Mouse (Mus musculus) stomach, embryonic 16.5 days (tissue): ENCODE data around the gene Rapgefl1. TPM values are rescaled to one million over a fixed set of nuclear protein-coding genes. Genes with fewer than 3 reads are reported as not detected.

ENCODE experiments used
- ATAC-seq: fragments of 200-750 bp; cut with Nextera tagmentation; 2 replicates; pipeline ENCODE4 v1.8.0; 2017; ENCODE audit warnings: moderate number of reproducible peaks, moderate TSS enrichment; ENCODE audit not compliant: insufficient read depth, low FRiP score
- H3K27ac ChIP-seq: fragments of 300-500 bp; sonication (generic); 2 replicates; pipeline ENCODE4 v1.5.1; 2014; ENCODE audit warnings: low read length
- H3K27me3 ChIP-seq: fragments of 300-500 bp; sonication (generic); 2 replicates; pipeline ENCODE4 v1.6.1; 2014; ENCODE audit warnings: low read length, control low read depth, mixed read lengths; ENCODE audit not compliant: control insufficient read depth, insufficient read depth
- H3K36me3 ChIP-seq: fragments of 300-500 bp; sonication (generic); 2 replicates; pipeline ENCODE4 v1.6.1; 2014; ENCODE audit warnings: low read length; ENCODE audit not compliant: control insufficient read depth, insufficient read depth
- H3K4me1 ChIP-seq: fragments of 300-500 bp; sonication (generic); 2 replicates; pipeline ENCODE4 v1.6.1; 2014; ENCODE audit warnings: low read length, control low read depth, mixed read lengths; ENCODE audit not compliant: control insufficient read depth, insufficient read depth
- H3K4me2 ChIP-seq: fragments of 300-500 bp; sonication (generic); 2 replicates; pipeline ENCODE4 v1.6.1; 2014; ENCODE audit warnings: low read depth, low read length, mixed read lengths
- H3K4me3 ChIP-seq: fragments of 300-500 bp; sonication (generic); replicated peaks from 2 replicates; pipeline ENCODE4 v1.5.1; 2014; ENCODE audit warnings: mild to moderate bottlenecking, low read length
- H3K9ac ChIP-seq: fragments of 300-500 bp; sonication (generic); 2 replicates; pipeline ENCODE4 v1.6.1; 2014; ENCODE audit warnings: low read length
- H3K9me3 ChIP-seq: fragments of 300-500 bp; sonication (generic); replicated peaks from 2 replicates; pipeline ENCODE4 v1.6.1; 2016; ENCODE audit warnings: low read length, control low read depth; ENCODE audit not compliant: control insufficient read depth
- WGBS: fragments of 180-500 bp; shearing (Covaris S2); extraction: QIAGEN DNeasy Blood & Tissue Kit; methylation state at CpG from one replicate; pipeline ENCODE4 v1.1.7; 2014; 5-methylcytosine and 5-hydroxymethylcytosine counted together
- polyA plus RNA-seq: library from polyadenylated mRNA; unstranded; fragments of >200 nt; fragmentation: Nextera tagmentation; extraction: Ambion mirVana; gene quantifications from 2 replicates; pipeline ENCODE4 v1.2.1, GENCODE M21; 2015

The Rapgefl1 gene
- polyA plus RNA-seq = 6.5 and 7.8 TPM in 2 replicates

- no peaks in the 10 kb centered on the region for H3K27me3 ChIP-seq
- peak; percentile 91 for ATAC-seq
- H3K36me3 ChIP-seq = 0 out of 2 replicates have a peak, but pooled peaks cover 10% of the 10 kb centered on the region
- no peaks in the 10 kb centered on the region for H3K9me3 ChIP-seq
- peak within 1 kb of the TSS; percentile 99 for H3K4me2 ChIP-seq
- H3K27ac ChIP-seq = peak within 1 kb of the TSS; percentile 86
- peak within 1 kb of the TSS; percentile 82 for H3K4me3 ChIP-seq
- under 1% methylated on average over 43 of the region's 48 CpGs for WGBS
- peak within 1 kb of the TSS; percentile 89 for H3K9ac ChIP-seq
- peaks cover 14% of the 10 kb centered on the region; the same call in 1 of the 2 replicates for H3K4me1 ChIP-seq
Measured at GRCm38 (mm10) chr11:98836651-98837141, at the start of gene Rapgefl1. Rapgefl1 (plus strand) TSS chr11:98836785.

- H3K9me3 ChIP-seq = no peaks in the 10 kb centered on the region
- 0 out of 2 replicates have a peak overlapping the region, but pooled peaks have one; percentile 6 for H3K4me3 ChIP-seq
- H3K4me1 ChIP-seq = peaks cover 55% of the 10 kb centered on the region
- peak overlapping the region; percentile 49; the same call in 1 of the 2 replicates for H3K4me2 ChIP-seq
- 26% methylated on average over 7 of the region's 7 CpGs for WGBS
- H3K27me3 ChIP-seq = no peaks in the 10 kb centered on the region
- peak overlapping the region; percentile 78 for H3K27ac ChIP-seq
- H3K36me3 ChIP-seq = no peaks in the 10 kb centered on the region
- no peak for ATAC-seq
- peak overlapping the region; percentile 42; the same call in 1 of the 2 replicates for H3K9ac ChIP-seq
Measured at GRCm38 (mm10) chr11:98787229-98787628, 49.4 kb upstream of the Rapgefl1 start.

GRCm38 (mm10) chr11:98787691-98788090 is 48.9 kb upstream of the Rapgefl1 start:
- no peak overlapping the region for H3K4me3 ChIP-seq
- WGBS = 85% methylated on average over 1 of the region's 1 CpGs
- H3K4me2 ChIP-seq = no peak overlapping the region
- no peak for ATAC-seq
- H3K9me3 ChIP-seq = no peaks in the 10 kb centered on the region
- no peaks in the 10 kb centered on the region for H3K36me3 ChIP-seq
- H3K4me1 ChIP-seq = peaks cover 53% of the 10 kb centered on the region
- H3K27ac ChIP-seq = peak overlapping the region; percentile 78
- 0 out of 2 replicates have a peak overlapping the region, but pooled peaks have one; percentile 42 for H3K9ac ChIP-seq
- H3K27me3 ChIP-seq = no peaks in the 10 kb centered on the region

GRCm38 (mm10) chr11:98788139-98788538 is 48.4 kb upstream of the Rapgefl1 start:
- H3K4me2 ChIP-seq = no peak overlapping the region; the same call in 1 of the 2 replicates
- no peaks in the 10 kb centered on the region for H3K27me3 ChIP-seq
- no peaks in the 10 kb centered on the region for H3K9me3 ChIP-seq
- no peak overlapping the region for H3K4me3 ChIP-seq
- H3K27ac ChIP-seq = peak overlapping the region; percentile 82
- no peak for ATAC-seq
- peak overlapping the region; percentile 63; the same call in 1 of the 2 replicates for H3K9ac ChIP-seq
- 91% methylated on average over 5 of the region's 5 CpGs for WGBS
- H3K4me1 ChIP-seq = peaks cover 49% of the 10 kb centered on the region
- H3K36me3 ChIP-seq = no peaks in the 10 kb centered on the region

GRCm38 (mm10) chr11:98788550-98789218 is 47.9 kb upstream of the Rapgefl1 start:
- H3K9ac ChIP-seq = peak overlapping the region; percentile 74
- 10% methylated on average over 18 of the region's 18 CpGs for WGBS
- peak; percentile 86 for ATAC-seq
- peak overlapping the region; percentile 95 for H3K4me2 ChIP-seq
- no peaks in the 10 kb centered on the region for H3K9me3 ChIP-seq
- H3K27ac ChIP-seq = peak overlapping the region; percentile 82
- no peaks in the 10 kb centered on the region for H3K36me3 ChIP-seq
- peaks cover 44% of the 10 kb centered on the region for H3K4me1 ChIP-seq
- no peaks in the 10 kb centered on the region for H3K27me3 ChIP-seq
- peak overlapping the region; percentile 57 for H3K4me3 ChIP-seq

GRCm38 (mm10) chr11:98789219-98789807 is 47.3 kb upstream of the Rapgefl1 start:
- 0 out of 2 replicates have a peak, but pooled peaks have one; percentile 1 for ATAC-seq
- peak overlapping the region; percentile 74 for H3K9ac ChIP-seq
- H3K4me1 ChIP-seq = peaks cover 43% of the 10 kb centered on the region
- no peaks in the 10 kb centered on the region for H3K27me3 ChIP-seq
- H3K36me3 ChIP-seq = no peaks in the 10 kb centered on the region
- H3K4me2 ChIP-seq = peak overlapping the region; percentile 95
- no peaks in the 10 kb centered on the region for H3K9me3 ChIP-seq
- WGBS = under 1% methylated on average over 25 of the region's 25 CpGs
- peak overlapping the region; percentile 82 for H3K27ac ChIP-seq
- H3K4me3 ChIP-seq = peak overlapping the region; percentile 57

GRCm38 (mm10) chr11:98789824-98790223 is 46.8 kb upstream of the Rapgefl1 start:
- 33% methylated on average over 5 of the region's 5 CpGs for WGBS
- no peak for ATAC-seq
- Histone ChIP-seq H3K4me2 (peak overlapping the region; percentile 95), H3K4me1 (peaks cover 43% of the 10 kb centered on the region), H3K27me3 (no peaks in the 10 kb centered on the region), H3K36me3 (no peaks in the 10 kb centered on the region), H3K4me3 (peak overlapping the region; percentile 57), H3K27ac (peak overlapping the region; percentile 38; the same call in 1 of the 2 replicates), H3K9ac (peak overlapping the region; percentile 74), H3K9me3 (no peaks in the 10 kb centered on the region)

- H3K27me3 ChIP-seq = no peaks in the 10 kb centered on the region
- 77% methylated on average over 5 of the region's 5 CpGs for WGBS
- no peak overlapping the region for H3K4me3 ChIP-seq
- H3K9ac ChIP-seq = no peak overlapping the region
- H3K27ac ChIP-seq = peak overlapping the region; percentile 33; the same call in 1 of the 2 replicates
- ATAC-seq = no peak
- H3K4me2 ChIP-seq = no peak overlapping the region
- no peaks in the 10 kb centered on the region for H3K36me3 ChIP-seq
- peaks cover 36% of the 10 kb centered on the region for H3K4me1 ChIP-seq
- H3K9me3 ChIP-seq = no peaks in the 10 kb centered on the region
Measured at GRCm38 (mm10) chr11:98790631-98791205, 45.9 kb upstream of the Rapgefl1 start.
